Mouse (Mus musculus) right cerebral cortex, adult 2 months (tissue): ENCODE data around the gene Oas1d.
A peak's percentile ranks its signal among the peaks of the same experiment; 100 is the strongest.
"Not testable (repeated sequence)": the region's sequence is repeated elsewhere in the genome, so short reads cannot be mapped to it uniquely, and the experiment has no call there.

Experiments
- DNase-seq, 2 experiments: peaks; one replicate each; pipeline ENCODE4 v3.0.0; 2021 to 2022; ENCODE audit warnings: low spot score in 2 of 2

Gene Oas1d

GRCm38 (mm10) chr5:120902056-120902455 lies 12.3 kb upstream of the Oas1d start:
- no peak for DNase-seq

GRCm38 (mm10) chr5:120906791-120907733 lies 7.3 kb upstream of the Oas1d start, which contains the start of gene Oas1a:
Oas1a (minus strand) TSS chr5:120907521.
- not testable (repeated sequence) for DNase-seq

- DNase-seq: no peak
Measured at GRCm38 (mm10) chr5:120908196-120908920, 6.0 kb upstream of the Oas1d start.

GRCm38 (mm10) chr5:120919156-120919935 lies 5.0 kb downstream of the Oas1d start:
- not testable (repeated sequence) for DNase-seq

- no peak for DNase-seq
Measured at GRCm38 (mm10) chr5:120920296-120920695, 6.0 kb downstream of the Oas1d start.

GRCm38 (mm10) chr5:120923969-120924368 lies 9.6 kb downstream of the Oas1d start:
- no peak for DNase-seq

GRCm38 (mm10) chr5:120924520-120924919 lies 10.2 kb downstream of the Oas1d start:
- DNase-seq: not testable (repeated sequence)

GRCm38 (mm10) chr5:120926311-120926710 lies 12.0 kb downstream of the Oas1d start:
- DNase-seq: not testable (repeated sequence)

- no peak for DNase-seq
Measured at GRCm38 (mm10) chr5:120927036-120927435, 12.7 kb downstream of the Oas1d start.

- DNase-seq: no peak
Measured at GRCm38 (mm10) chr5:120933966-120934365, 19.6 kb downstream of the Oas1d start.

GRCm38 (mm10) chr5:120937841-120938240 lies 23.5 kb downstream of the Oas1d start:
- DNase-seq: no peak

GRCm38 (mm10) chr5:120938586-120938985 lies 24.2 kb downstream of the Oas1d start:
- DNase-seq: no peak

GRCm38 (mm10) chr5:120942076-120942475 lies 27.7 kb downstream of the Oas1d start:
- DNase-seq: peak in 1 of 2 experiments; percentile 12

GRCm38 (mm10) chr5:120952242-120952770 lies 38.0 kb downstream of the Oas1d start:
- DNase-seq: no peak

GRCm38 (mm10) chr5:120953974-120954373 lies 39.6 kb downstream of the Oas1d start:
- DNase-seq: peak; percentile 57 to 62

- no peak for DNase-seq
Measured at GRCm38 (mm10) chr5:120961004-120961403, 46.7 kb downstream of the Oas1d start.

GRCm38 (mm10) chr5:120966156-120966555 lies 51.8 kb downstream of the Oas1d start:
- no peak for DNase-seq

GRCm38 (mm10) chr5:120966894-120967293 lies 52.6 kb downstream of the Oas1d start:
- no peak for DNase-seq

GRCm38 (mm10) chr5:120967355-120968133 lies 53.2 kb downstream of the Oas1d start:
- no peak for DNase-seq

GRCm38 (mm10) chr5:120968134-120968532 lies 53.8 kb downstream of the Oas1d start:
- DNase-seq: no peak

- peak in 1 of 2 experiments; percentile 31 for DNase-seq
Measured at GRCm38 (mm10) chr5:120968799-120969198, 54.5 kb downstream of the Oas1d start.
